Mouse (Mus musculus) erythroblast, embryonic 14.5 days (primary cell): ENCODE results near the gene Tbx4. TPM values are rescaled to one million over a fixed set of nuclear protein-coding genes. Genes with fewer than 3 reads are reported as not detected.

Experiments
- H3K27me3 ChIP-seq: 2 replicates; pipeline ENCODE4 v1.6.1; 2012; ENCODE audit warnings: inconsistent platforms; ENCODE audit not compliant: control insufficient read depth
- H3K36me3 ChIP-seq: 2 replicates; pipeline ENCODE4 v1.6.1; 2012; ENCODE audit warnings: mild to moderate bottlenecking, inconsistent platforms; ENCODE audit not compliant: control insufficient read depth
- H3K4me1 ChIP-seq: 2 replicates; pipeline ENCODE4 v1.6.1; 2012; ENCODE audit warnings: inconsistent platforms; ENCODE audit not compliant: control insufficient read depth
- H3K4me3 ChIP-seq: replicated peaks from 2 replicates; pipeline ENCODE3; 2012; ENCODE audit warnings: moderate library complexity, mild to moderate bottlenecking, inconsistent platforms
- H3K9me3 ChIP-seq: 2 replicates; pipeline ENCODE4 v1.6.1; 2012; ENCODE audit warnings: low read length, inconsistent platforms, mixed read lengths; ENCODE audit not compliant: control insufficient read depth
- GATA1 ChIP-seq: IDR thresholded peaks from 2 replicates; pipeline ENCODE4 v1.6.1; 2012; ENCODE audit warnings: low read length, inconsistent platforms, mixed read lengths
- TAL1 ChIP-seq: IDR thresholded peaks from 3 replicates; pipeline ENCODE4 v1.6.1; 2012; ENCODE audit warnings: low read length, inconsistent platforms, mixed read lengths
- polyA plus RNA-seq: library from polyadenylated mRNA; stranded (reverse); fragments of >175 nt; gene quantifications from 2 replicates; pipeline ENCODE4 v1.2.3, GENCODE M21; 2012

The Tbx4 gene
- polyA plus RNA-seq, 1 experiment: not detected

DNA sequence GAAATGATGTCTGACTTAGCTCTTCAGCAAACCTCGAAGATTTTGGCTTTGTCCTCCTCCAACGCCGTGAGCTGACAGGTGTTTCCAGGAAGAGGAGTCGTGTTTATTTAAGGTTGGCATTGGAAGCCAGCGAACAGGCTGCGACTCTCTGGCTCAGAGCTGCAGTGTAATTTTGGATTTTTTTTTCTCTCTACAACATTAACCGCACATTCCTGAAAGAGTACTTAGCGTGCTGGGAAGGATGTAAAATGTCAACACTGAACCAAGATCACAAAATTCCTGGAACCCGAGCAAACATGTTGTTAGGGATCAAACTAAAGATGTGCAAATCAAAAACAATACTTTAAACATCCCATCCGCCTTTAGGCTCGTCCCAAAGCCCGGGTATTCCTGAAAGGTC is 69.4 kb downstream of the Tbx4 start:
- Histone ChIP-seq H3K4me3 (no peak overlapping the region), H3K27me3 (no peaks in the 10 kb centered on the region), H3K36me3 (no peaks in the 10 kb centered on the region), H3K4me1 (no peaks in the 10 kb centered on the region), H3K9me3 (no peaks in the 10 kb centered on the region)
- TF ChIP-seq GATA1 (no peak), TAL1 (no peak)

- H3K4me1 ChIP-seq: no peaks in the 10 kb centered on the region
- H3K27me3 ChIP-seq: no peaks in the 10 kb centered on the region
- no peak for TF ChIP-seq TAL1
- TF ChIP-seq GATA1: no peak
- H3K4me3 ChIP-seq: no peak overlapping the region
- no peaks in the 10 kb centered on the region for H3K9me3 ChIP-seq
- no peaks in the 10 kb centered on the region for H3K36me3 ChIP-seq
These were observed 70.2 kb downstream of the Tbx4 start for GRCm38 (mm10) chr11:85956422-85956821.

- Histone ChIP-seq H3K36me3 (no peaks in the 10 kb centered on the region), H3K27me3 (no peaks in the 10 kb centered on the region), H3K9me3 (no peaks in the 10 kb centered on the region), H3K4me1 (no peaks in the 10 kb centered on the region), H3K4me3 (no peak overlapping the region)
- TF ChIP-seq GATA1 (no peak), TAL1 (no peak)
These were observed 70.9 kb downstream of the Tbx4 start for GRCm38 (mm10) chr11:85956950-85957778.

- Histone ChIP-seq H3K4me3 (no peak overlapping the region), H3K9me3 (no peaks in the 10 kb centered on the region), H3K27me3 (no peaks in the 10 kb centered on the region), H3K36me3 (no peaks in the 10 kb centered on the region), H3K4me1 (no peaks in the 10 kb centered on the region)
- TF ChIP-seq GATA1: no peak
- no peak for TF ChIP-seq TAL1
These were observed 73.6 kb downstream of the Tbx4 start for GRCm38 (mm10) chr11:85959837-85960236.

GRCm38 (mm10) chr11:85960273-85960672 is 74.1 kb downstream of the Tbx4 start:
- H3K4me3 ChIP-seq: no peak overlapping the region
- no peaks in the 10 kb centered on the region for H3K36me3 ChIP-seq
- H3K4me1 ChIP-seq: no peaks in the 10 kb centered on the region
- no peaks in the 10 kb centered on the region for H3K9me3 ChIP-seq
- no peaks in the 10 kb centered on the region for H3K27me3 ChIP-seq
- TF ChIP-seq GATA1: no peak
- no peak for TF ChIP-seq TAL1

GRCm38 (mm10) chr11:85961498-85961897 is 75.3 kb downstream of the Tbx4 start:
- no peaks in the 10 kb centered on the region for H3K4me1 ChIP-seq
- no peak overlapping the region for H3K4me3 ChIP-seq
- H3K36me3 ChIP-seq: no peaks in the 10 kb centered on the region
- H3K9me3 ChIP-seq: no peaks in the 10 kb centered on the region
- H3K27me3 ChIP-seq: no peaks in the 10 kb centered on the region
- TF ChIP-seq GATA1 (no peak), TAL1 (no peak)

Other genes starting within 250 kb of the Tbx4 start
- gene Tbx2, start 53.9 kb upstream of the Tbx4 start, polyA plus RNA-seq: 0.12 and 0.13 TPM in 2 replicates
- gene Gm11444, start 36.1 kb upstream of the Tbx4 start, polyA plus RNA-seq: not detected in 2 replicates